ENCODE assay signal across 8 mouse cellular contexts in genomic region chr11:75168590-75169361, GRCm38 (mm10). TPM values are rescaled to one million over a fixed set of nuclear protein-coding genes. Genes with fewer than 3 reads are reported as not detected.
DNase-seq lines count a peak whose midpoint lies in the region; ATAC-seq lines count a peak whose summit lies in the region.

No protein-coding gene starts in this region.

- H3K9ac ChIP-seq in liver, embryonic 11.5 days (ENCODE audit: low read depth, low read length): peak overlapping the region; percentile 64
- peak overlapping the region; percentile 73 for H3K9ac ChIP-seq in stomach, embryonic 15.5 days

- peak overlapping the region; percentile 55 for H3K27ac ChIP-seq in liver, embryonic 11.5 days (ENCODE audit: low read depth, low read length)
- peak overlapping the region; percentile 91 for H3K27ac ChIP-seq in stomach, embryonic 15.5 days

- no peaks in the 10 kb centered on the region for H3K9me3 ChIP-seq in liver, embryonic 11.5 days (ENCODE audit: control insufficient read depth, low read length)
- no peaks in the 10 kb centered on the region for H3K9me3 ChIP-seq in stomach, embryonic 15.5 days

- peak overlapping the region; percentile 97 for H3K4me2 ChIP-seq in liver, embryonic 11.5 days
- peak overlapping the region; percentile 85 for H3K4me2 ChIP-seq in stomach, embryonic 15.5 days

- peaks cover 94% of the 10 kb centered on the region for H3K27me3 ChIP-seq in liver, embryonic 11.5 days (replicated peaks; ENCODE audit: control insufficient read depth, insufficient read depth, low read length)
- peaks cover 62% of the 10 kb centered on the region for H3K27me3 ChIP-seq in stomach, embryonic 15.5 days (replicated peaks)

- H3K36me3 ChIP-seq in liver, embryonic 11.5 days (ENCODE audit: control insufficient read depth, insufficient read depth, low read length): no peaks in the 10 kb centered on the region; the same call in 1 of the 2 replicates
- H3K36me3 ChIP-seq in stomach, embryonic 15.5 days: no peaks in the 10 kb centered on the region

- H3K4me1 ChIP-seq in liver, embryonic 11.5 days (replicated peaks; ENCODE audit: control insufficient read depth, insufficient read depth, low read length): peaks cover 75% of the 10 kb centered on the region
- peaks cover 74% of the 10 kb centered on the region for H3K4me1 ChIP-seq in stomach, embryonic 15.5 days

- H3K4me3 ChIP-seq in liver, embryonic 11.5 days (ENCODE audit: low read depth, low read length): peak overlapping the region; percentile 65
- H3K4me3 ChIP-seq in stomach, embryonic 15.5 days (replicated peaks): peak overlapping the region; percentile 65

- DNase-seq in right cerebral cortex, adult 18-20 months: peak; percentile 79
- DNase-seq in right cerebral cortex, postnatal 36 days (ENCODE audit: low spot score in 2 of 2): no peak
- peak; percentile 83 for DNase-seq in embryo, embryonic 10.5 days (ENCODE audit: low spot score)
- DNase-seq in heart, adult 8-10 months (ENCODE audit: low spot score): peak; percentile 89
- DNase-seq in kidney, adult 18-20 months: peak; percentile 89
- peak; percentile 84 for DNase-seq in liver, embryonic 11.5 days (ENCODE audit: low spot score)
- peak; percentile 74 to 85 for DNase-seq in natural killer cell, adult 2 months (ENCODE audit: low spot score in 2 of 2)

- peak; percentile 47; the same call in 1 of the 2 replicates for ATAC-seq in liver, embryonic 11.5 days (replicated peaks; ENCODE audit: low FRiP score)
- peak; percentile 23; the same call in 1 of the 2 replicates for ATAC-seq in stomach, embryonic 15.5 days (ENCODE audit: insufficient read depth, low FRiP score, low read depth)

- WGBS in liver, embryonic 11.5 days: under 1% methylated on average over 83 of the region's 83 CpGs
- WGBS in stomach, embryonic 15.5 days: under 1% methylated on average over 78 of the region's 83 CpGs

RNA-seq across cellular contexts. Expression of gene Hic1, which starts 0.5 kb away (rescaled TPM):
- total RNA-seq in heart, adult 8-10 months (2022): 10 to 100 TPM in 3 of 4 experiments, 1 to 10 TPM in 1; 7.6 to 19.4 (median 16.8) TPM
- polyA plus RNA-seq in liver, embryonic 11.5 days (2014; fragmentation: Nextera tagmentation; extraction: Ambion mirVana): 2.7 and 3.2 TPM in 2 replicates
- polyA plus RNA-seq in stomach, embryonic 15.5 days (2015; fragmentation: Nextera tagmentation; extraction: Ambion mirVana): 25.3 and 28.0 TPM in 2 replicates

RNA-seq across cellular contexts. Expression of gene Ovca2, which starts 9.9 kb away (rescaled TPM):
- total RNA-seq in heart, adult 8-10 months (2022): 1 to 10 TPM; 5.6 to 6.9 (median 5.9) TPM
- polyA plus RNA-seq in liver, embryonic 11.5 days (2014; fragmentation: Nextera tagmentation; extraction: Ambion mirVana): 24.9 and 32.1 TPM in 2 replicates
- 21.0 and 22.2 TPM in 2 replicates for polyA plus RNA-seq in stomach, embryonic 15.5 days (2015; fragmentation: Nextera tagmentation; extraction: Ambion mirVana)

RNA-seq across cellular contexts. Expression of gene Dph1, which starts 22.3 kb away (rescaled TPM):
- 10 to 100 TPM in 2 of 4 experiments, 1 to 10 TPM in 2; 8.1 to 11.2 (median 9.7) TPM for total RNA-seq in heart, adult 8-10 months (2022)
- polyA plus RNA-seq in liver, embryonic 11.5 days (2014; fragmentation: Nextera tagmentation; extraction: Ambion mirVana): 30.3 and 34.0 TPM in 2 replicates
- polyA plus RNA-seq in stomach, embryonic 15.5 days (2015; fragmentation: Nextera tagmentation; extraction: Ambion mirVana): 18.4 and 21.3 TPM in 2 replicates

RNA-seq across cellular contexts. Expression of gene Rtn4rl1, which starts 24.8 kb away (rescaled TPM):
- total RNA-seq in heart, adult 8-10 months (2022): 1 to 10 TPM; 5.2 to 7.9 (median 6.8) TPM
- polyA plus RNA-seq in liver, embryonic 11.5 days (2014; fragmentation: Nextera tagmentation; extraction: Ambion mirVana): 1.7 and 2.9 TPM in 2 replicates
- polyA plus RNA-seq in stomach, embryonic 15.5 days (2015; fragmentation: Nextera tagmentation; extraction: Ambion mirVana): 2.2 and 2.3 TPM in 2 replicates

Comparison
In these comparisons a context has a peak if more than half of its experiments do, and no peak if none do; other contexts are left out.
1. DNase-seq: peak in right cerebral cortex, adult 18-20 months (single experiment), embryo, embryonic 10.5 days (single experiment), heart, adult 8-10 months (single experiment), kidney, adult 18-20 months (single experiment), liver, embryonic 11.5 days (single experiment) and natural killer cell, adult 2 months (2 of 2); none in right cerebral cortex, postnatal 36 days (0 of 2).